Mouse (Mus musculus) left cerebral cortex, adult 2 months (tissue): Measurements from ENCODE around the gene Figla. TPM values are rescaled to one million over a fixed set of nuclear protein-coding genes. Genes with fewer than 3 reads are reported as not detected.
"Not testable (repeated sequence)": the region's sequence is repeated elsewhere in the genome, so short reads cannot be mapped to it uniquely, and the experiment has no call there.

ENCODE experiments used
- DNase-seq, 2 experiments: peaks; one replicate each; pipeline ENCODE4 v3.0.0; 2021 to 2022; ENCODE audit warnings: low spot score in 2 of 2, mixed read lengths in 1 of 2; ENCODE audit errors: extremely low spot score in 1 of 2
- H3K27ac ChIP-seq: fragments of 200-600 bp; 2 replicates; pipeline ENCODE4 v1.8.1; 2022
- H3K4me3 ChIP-seq: fragments of 200-600 bp; 2 replicates; pipeline ENCODE4 v1.8.1; 2022
- CTCF ChIP-seq: fragments of 200-600 bp; IDR thresholded peaks from 2 replicates; pipeline ENCODE4 v1.8.1; 2022; ENCODE audit warnings: antibody characterized with exemption, mild to moderate bottlenecking, moderate library complexity
- intact Hi-C: fragments of 180-260 bp; cut with DNase I; formaldehyde crosslinking; loops from one replicate; pipeline ENCODE4 v1.15.1; 2025
- long read RNA-seq, 2 experiments: library from polyadenylated mRNA; stranded (forward); transcript quantifications; one replicate each; pipeline ENCODE4 v2.0.0; 2021; ENCODE audit warnings: borderline mapping rate in 2 of 2
- total RNA-seq, 2 experiments: library from RNA; stranded (reverse); gene quantifications; 2 replicates each; pipeline ENCODE4 v1.2.3; 2021

Gene Figla
- total RNA-seq: not detected
- long read RNA-seq, experiment 1: 0 reads
- long read RNA-seq, experiment 2: 0 reads

DNA sequence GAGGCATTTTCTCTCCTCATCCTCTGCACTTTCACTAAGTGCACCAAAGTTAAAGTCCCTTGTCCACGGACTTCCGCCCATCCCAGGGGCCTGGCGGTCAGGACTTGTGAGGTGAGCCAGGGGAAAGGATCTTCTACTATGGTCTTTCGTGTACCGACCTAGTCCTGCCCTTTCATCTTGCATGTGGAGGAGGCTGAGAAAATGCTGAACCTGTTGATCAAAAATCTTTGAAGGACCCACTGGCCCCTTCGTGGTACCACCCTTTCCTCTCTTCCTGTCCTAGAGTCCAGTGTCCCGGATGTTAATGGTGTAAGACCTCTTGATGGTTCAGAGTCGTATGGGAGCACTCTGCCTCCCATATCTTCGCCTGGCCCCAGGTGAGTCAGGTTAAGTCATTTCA, at the start of gene Figla:
Figla (plus strand) TSS at position 301 of the 400 bp plus-strand sequence.
- no peak for DNase-seq
- Histone ChIP-seq H3K27ac (no peak within 1 kb of the TSS), H3K4me3 (no peak within 1 kb of the TSS)
- intact Hi-C loops: no loop called here
- no peak for TF ChIP-seq CTCF

DNA sequence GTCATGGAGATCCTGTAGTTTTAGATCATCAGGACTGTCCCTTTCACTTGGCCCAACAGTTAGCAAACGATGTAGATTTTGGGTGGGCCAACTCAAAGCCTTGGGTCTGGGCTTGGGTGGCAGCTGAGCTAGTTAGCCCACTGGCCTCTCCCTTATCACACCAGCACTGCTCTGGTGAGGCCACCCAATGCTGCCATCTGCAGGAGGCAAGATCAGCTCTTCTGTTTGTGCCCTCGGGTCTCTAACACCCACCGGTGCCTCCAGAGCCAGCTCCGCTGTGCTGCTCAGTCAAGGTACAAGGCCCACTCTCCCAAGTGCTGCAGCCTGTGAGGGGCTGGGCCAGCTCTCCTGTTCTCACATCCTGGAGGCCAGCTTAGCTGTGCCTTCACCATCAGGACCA, 49.3 kb upstream of the Figla start:
- no peak for DNase-seq
- H3K4me3 ChIP-seq: no peak overlapping the region
- intact Hi-C loops: no loop called here
- peak; percentile 6; the same call in 1 of the 2 replicates for TF ChIP-seq CTCF
- H3K27ac ChIP-seq: no peak overlapping the region

DNA sequence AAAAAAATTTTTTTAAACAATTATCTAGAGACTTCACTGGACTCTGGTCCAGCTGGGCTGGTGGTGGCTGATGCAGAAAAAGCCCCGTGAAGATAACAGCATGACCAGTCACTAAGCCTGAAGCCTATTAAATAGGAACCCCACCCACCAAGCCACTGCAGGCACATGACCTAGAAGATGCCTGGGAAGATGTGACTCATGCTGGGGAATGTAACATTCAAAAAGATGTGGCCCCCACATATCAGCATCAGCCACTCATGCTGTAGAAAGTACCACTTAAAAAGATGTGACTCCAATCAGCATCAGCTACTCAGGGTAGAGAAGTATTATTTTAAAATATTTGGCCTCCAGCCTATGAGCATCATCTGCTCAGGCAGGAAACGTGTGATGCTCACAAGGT, 46.1 kb upstream of the Figla start:
- Histone ChIP-seq H3K27ac (no peak overlapping the region), H3K4me3 (no peak overlapping the region)
- intact Hi-C loops: no loop called here
- TF ChIP-seq CTCF: no peak
- no peak for DNase-seq

DNA sequence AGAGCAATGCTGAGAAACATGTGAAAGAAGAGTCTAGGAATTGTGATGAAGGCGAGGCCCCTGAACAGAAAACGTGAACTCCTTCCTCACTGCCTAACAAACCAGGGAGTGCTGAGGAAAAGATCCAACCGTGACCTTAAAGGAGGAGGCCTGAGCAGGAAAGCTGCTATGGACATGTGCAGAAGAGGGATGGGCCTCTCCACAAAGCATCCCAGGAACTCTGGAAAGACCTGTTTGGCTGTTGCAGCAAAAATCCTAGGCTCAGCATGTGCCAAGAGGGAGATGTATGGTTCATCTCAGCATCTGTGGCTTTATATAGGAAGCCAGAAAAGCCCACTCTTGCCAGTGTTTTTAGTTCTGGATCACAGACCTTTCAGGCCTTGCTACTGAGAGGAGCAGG, 43.3 kb upstream of the Figla start:
- Histone ChIP-seq H3K27ac (no peak overlapping the region), H3K4me3 (no peak overlapping the region)
- no peak for DNase-seq
- intact Hi-C loops: no loop called here
- TF ChIP-seq CTCF: no peak

DNA sequence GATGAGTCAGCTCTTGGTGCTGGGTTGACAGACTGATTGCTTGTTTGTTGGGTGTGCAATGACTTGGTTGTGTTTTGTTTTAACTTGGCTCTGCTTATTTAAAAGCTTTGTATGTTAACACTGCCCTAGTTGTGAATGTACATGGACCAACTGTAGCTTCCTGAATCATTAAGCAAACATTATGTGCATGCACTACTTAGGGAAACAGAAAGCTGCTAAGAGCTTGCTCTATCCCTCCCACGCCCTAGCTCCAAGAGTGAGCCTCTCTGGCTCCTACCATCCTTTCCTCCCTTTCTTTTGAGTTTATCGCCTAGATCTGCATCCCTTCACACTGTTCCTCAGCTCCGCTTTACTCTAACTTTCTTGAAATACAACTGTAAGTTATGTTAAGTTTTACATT, 42.6 kb upstream of the Figla start:
- TF ChIP-seq CTCF: no peak
- Histone ChIP-seq H3K27ac (no peak overlapping the region), H3K4me3 (no peak overlapping the region)
- intact Hi-C loops: no loop called here
- no peak for DNase-seq

DNA sequence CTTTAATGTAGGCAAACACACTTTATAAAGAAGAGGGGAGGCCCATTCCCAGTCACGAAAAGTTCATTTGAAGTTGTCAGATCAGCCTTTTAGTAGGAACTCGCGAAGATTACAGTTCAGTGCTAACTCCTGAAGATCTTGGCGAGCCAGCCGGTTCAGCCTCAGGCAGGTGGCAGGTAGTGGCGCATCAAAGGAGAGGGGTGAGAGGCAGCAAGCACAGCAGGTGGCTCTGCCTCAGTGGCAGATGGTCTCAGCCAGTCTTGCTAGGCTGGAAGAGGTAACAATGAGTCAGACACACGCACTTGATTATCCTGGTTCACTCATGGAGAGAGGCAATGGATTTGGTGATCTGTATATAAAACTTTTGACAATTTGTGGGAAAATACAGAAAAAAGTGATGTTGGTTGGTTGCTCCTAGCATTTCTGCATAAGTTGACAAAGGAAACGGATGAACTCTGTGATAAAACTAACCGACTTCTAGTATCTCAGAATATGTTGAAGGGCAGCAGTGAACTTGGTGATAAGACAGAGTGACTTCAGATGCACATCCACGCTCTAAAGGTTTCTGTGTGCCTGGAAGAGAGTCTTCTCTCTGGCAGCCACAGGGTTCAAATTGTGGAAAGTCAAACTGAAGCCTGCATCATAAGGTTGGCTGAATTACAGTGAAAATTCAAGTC, 40.9 kb upstream of the Figla start:
- Histone ChIP-seq H3K27ac (no peak overlapping the region), H3K4me3 (no peak overlapping the region)
- DNase-seq: no peak
- TF ChIP-seq CTCF: no peak
- intact Hi-C loops: no loop called here

DNA sequence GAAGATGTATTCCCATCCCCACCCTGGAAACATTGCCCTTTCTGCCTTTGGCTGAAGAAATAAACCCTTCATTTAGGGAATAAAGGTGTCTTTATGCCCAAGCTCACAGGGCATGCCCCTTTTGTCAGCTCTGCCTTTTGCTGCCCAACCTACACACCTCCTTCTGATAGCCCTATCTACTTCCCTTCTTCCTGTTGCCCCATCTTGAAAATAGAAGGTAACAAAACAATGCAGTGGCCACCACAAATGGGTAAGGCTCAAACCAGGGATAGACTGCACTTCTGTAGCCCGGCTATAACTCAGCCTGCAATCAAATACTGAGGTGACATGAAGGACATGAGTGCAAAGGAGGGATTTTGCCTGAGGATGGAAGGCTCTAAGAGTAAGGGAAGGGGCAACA, 40.2 kb upstream of the Figla start:
- intact Hi-C loops: no loop called here
- no peak overlapping the region for H3K4me3 ChIP-seq

DNA sequence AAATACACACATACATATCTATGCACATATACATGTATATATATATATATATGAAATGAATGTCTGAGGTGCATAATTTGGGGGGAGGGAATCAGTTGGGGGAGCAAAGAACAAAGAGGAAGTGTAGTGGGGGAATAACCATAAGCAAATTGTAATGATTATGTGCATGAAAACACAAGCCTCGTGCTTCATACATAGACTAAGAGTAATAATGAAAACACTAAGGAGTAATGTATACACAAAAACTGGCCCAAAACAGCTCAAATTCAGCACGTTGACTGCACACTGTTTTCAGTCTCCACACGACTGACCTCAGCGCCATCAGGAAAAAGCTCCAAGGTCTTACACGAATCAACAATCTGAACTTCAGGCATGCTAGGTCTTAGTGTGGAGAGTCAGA, 39.7 kb upstream of the Figla start:
- Histone ChIP-seq H3K27ac (no peak overlapping the region), H3K4me3 (no peak overlapping the region)
- no peak for TF ChIP-seq CTCF
- no peak for DNase-seq
- intact Hi-C loops: no loop called here

More for the DNA sequence above, 40.2 kb upstream of the Figla start:
- H3K27ac ChIP-seq: no peak overlapping the region
- no peak for TF ChIP-seq CTCF
- no peak for DNase-seq

DNA sequence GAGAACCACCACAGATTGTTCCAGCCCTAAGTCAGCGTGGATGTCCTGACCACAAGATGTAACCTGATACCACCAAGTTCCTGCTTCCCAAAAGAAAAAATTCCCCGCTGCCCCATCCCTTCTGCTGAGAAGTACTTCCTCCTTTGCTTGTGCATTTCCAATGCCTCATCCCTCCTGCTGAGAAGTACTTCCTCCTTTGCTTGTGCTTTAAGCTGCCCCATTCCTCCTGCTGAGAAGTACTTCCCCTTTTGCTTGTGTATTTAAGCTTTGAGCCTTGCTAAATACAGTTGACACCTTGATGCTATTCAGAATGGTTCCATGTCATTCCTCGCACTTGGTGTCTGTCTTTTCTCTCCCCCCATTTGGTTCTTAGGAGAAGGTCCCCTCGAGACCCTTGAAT, 37.2 kb upstream of the Figla start:
- intact Hi-C loops, H3K4me3 ChIP-seq, DNase-seq, H3K27ac ChIP-seq: not testable (repeated sequence)

DNA sequence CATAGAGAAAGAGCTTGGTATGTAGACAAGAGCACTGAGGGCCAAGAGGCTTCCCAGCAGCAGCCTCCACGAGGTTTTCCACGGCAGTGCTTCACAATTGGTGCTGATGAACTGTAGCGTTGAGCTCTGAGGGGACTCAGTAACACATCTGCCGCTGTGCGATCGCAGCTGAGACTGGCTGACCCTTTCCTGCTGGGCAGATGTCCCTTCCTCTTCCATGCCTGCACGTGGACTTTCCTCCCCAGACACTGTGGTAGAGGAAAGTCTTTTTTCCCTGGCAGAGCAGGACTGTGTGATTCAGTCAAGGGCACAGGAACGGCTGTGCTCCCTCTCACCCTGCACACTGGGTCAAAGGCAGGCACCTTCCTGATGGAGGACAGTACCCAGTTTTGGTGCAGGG, 31.6 kb upstream of the Figla start:
- no peak overlapping the region for H3K4me3 ChIP-seq
- intact Hi-C loops: no loop called here
- DNase-seq: no peak
- no peak for TF ChIP-seq CTCF
- no peak overlapping the region for H3K27ac ChIP-seq

DNA sequence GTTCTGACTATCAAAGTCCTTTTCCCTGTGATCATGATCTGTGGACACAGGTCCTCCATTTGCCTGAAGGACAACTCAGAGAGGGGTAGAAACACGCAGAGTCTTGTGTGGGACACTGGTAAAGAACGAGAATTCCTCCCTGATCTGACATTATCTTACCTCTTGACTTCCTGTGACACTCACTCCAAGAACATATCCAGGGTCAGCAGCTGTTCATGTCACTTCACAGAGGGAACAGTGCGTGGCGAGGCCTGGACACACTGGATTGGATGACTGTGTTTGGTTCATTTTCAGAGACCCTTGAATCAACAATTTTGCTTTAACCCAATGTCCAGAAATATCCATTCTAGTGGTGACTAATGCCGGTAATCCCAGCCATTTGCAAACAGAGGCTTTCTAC, 26.4 kb upstream of the Figla start:
- DNase-seq, intact Hi-C loops, H3K27ac ChIP-seq: not testable (repeated sequence)

DNA sequence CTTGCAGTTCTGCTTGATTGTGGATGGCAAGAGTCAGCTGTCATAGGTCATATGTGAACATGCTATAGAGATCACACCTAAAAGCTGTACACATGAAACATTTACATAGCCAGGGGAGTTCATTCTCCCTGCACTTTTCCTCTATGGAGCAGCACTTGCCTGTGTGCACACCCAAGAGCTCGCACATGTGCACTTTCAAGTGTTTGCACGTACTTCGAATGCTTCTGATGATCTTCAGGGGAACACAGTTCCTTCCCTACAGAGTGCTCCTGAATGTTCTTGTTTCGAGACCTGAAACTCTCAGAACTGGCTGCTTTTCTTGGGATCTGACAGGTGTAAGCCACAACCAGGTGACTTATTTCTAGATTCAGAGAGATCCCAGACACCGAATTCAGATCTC, 25.2 kb upstream of the Figla start:
- DNase-seq, H3K27ac ChIP-seq, H3K4me3 ChIP-seq, intact Hi-C loops: not testable (repeated sequence)

More for the DNA sequence above, 26.4 kb upstream of the Figla start:
- H3K4me3 ChIP-seq: not testable (repeated sequence)

DNA sequence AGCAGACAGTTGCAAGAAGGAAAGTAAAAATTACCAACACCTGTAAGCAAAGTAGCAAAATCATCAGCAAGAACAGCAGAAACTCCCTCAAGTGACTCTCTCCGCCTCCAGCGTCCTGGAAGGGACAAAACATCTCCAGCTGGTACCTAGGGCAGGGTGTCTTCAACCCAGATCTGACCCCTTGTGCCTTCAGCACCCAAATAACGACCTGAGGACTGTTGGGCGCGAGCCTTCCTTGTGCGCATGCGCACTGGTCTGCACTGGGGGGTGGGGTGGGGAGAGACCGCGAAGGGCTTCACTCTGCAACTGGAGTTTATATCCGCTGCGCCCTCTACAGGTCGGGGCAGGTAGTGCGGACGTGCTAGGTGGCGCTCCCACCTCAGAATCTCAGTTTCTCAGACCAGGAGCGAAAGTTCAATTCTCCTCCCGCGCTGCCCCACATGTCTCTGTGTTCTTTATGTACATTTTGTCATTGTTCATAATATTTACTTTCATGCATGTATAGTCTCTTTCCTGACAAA, 12.5 kb upstream of the Figla start:
- no peak for DNase-seq
- no peak overlapping the region for H3K4me3 ChIP-seq
- no peak overlapping the region for H3K27ac ChIP-seq
- intact Hi-C loops: loop anchor here (5.0 kb wide), 2 partner anchors 41 to 171 kb away; partner anchors contain the start of genes Dusp11 and Nat8
- peak; percentile 52 for TF ChIP-seq CTCF
